ENCODE assay signal across 18 mouse cellular contexts in the genomic region with DNA sequence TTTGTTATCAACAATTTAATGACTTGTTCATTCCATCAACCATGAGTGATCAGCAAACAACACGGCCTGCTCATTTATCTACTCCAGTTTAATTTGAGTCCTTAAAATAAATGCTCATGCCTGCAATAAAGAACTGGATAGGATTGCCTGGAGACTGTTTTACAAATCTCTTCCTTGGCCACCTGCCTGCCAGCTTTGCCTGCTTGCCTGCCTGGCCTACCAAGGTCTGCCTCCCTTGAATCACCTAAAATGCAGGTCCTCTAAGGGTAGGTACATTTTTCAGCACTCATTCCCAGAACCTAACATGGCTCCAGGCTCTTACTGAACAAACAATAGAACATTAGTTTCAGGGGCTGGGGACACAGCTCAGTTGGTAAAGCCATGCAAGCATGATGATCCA.
"Had no signal": no experiment of that assay in that cellular context is flagged by ENCODE, and none has a peak within 500 bp of the region (broad histone marks: within the 10 kb centered on the region; RNA-seq: fewer than 3 reads in every experiment).

No protein-coding gene starts in this region.

- H3K4me2 ChIP-seq: limb, embryonic 12.5 days; liver, embryonic 15.5 days; midbrain, embryonic 11.5 days; midbrain, embryonic 15.5 days had no signal

- H3K4me3 ChIP-seq: layer of hippocampus, adult 2 months; limb, embryonic 12.5 days; liver, embryonic 15.5 days; megakaryocyte, embryonic 14.5 days; midbrain, embryonic 15.5 days had no signal

- H3K9me3 ChIP-seq: limb, embryonic 12.5 days; liver, embryonic 15.5 days; megakaryocyte, embryonic 14.5 days; midbrain, embryonic 15.5 days had no signal

- H3K9ac ChIP-seq: limb, embryonic 12.5 days; liver, embryonic 15.5 days; midbrain, embryonic 15.5 days had no signal

- H3K27ac ChIP-seq: layer of hippocampus, adult 2 months; limb, embryonic 12.5 days; liver, embryonic 15.5 days; macrophage; midbrain, embryonic 15.5 days; stomach, postnatal 0 days had no signal

- ATAC-seq: inflammation-experienced regulatory T-cells, adult 6 months; intestine, postnatal 0 days; midbrain, embryonic 15.5 days had no signal

- H3K36me3 ChIP-seq: liver, embryonic 15.5 days; midbrain, embryonic 15.5 days had no signal

- H3K27me3 ChIP-seq: limb, embryonic 12.5 days; liver, embryonic 15.5 days; megakaryocyte, embryonic 14.5 days; midbrain, embryonic 15.5 days had no signal

- DNase-seq: kidney, postnatal 4 days; liver; lung, adult 2 months; lung, postnatal 10 days; right cerebral cortex, adult 18-20 months; right cerebral cortex, postnatal 25 days; thymus, adult 18-20 months; thymus, postnatal 14 days had no signal
